Mouse (Mus musculus) cortical plate, adult 2 months (tissue): ENCODE measurements around the gene Cpeb2. TPM values are rescaled to one million over a fixed set of nuclear protein-coding genes. Genes with fewer than 3 reads are reported as not detected.
A peak's percentile ranks its signal among the peaks of the same experiment; 100 is the strongest.

Source experiments
- H3K27ac ChIP-seq: fragments of 200-500 bp; 2 replicates; pipeline ENCODE4 v1.5.1; 2012; ENCODE audit warnings: low read length, control low read depth, inconsistent platforms; ENCODE audit not compliant: insufficient read depth
- H3K4me1 ChIP-seq: fragments of 200-500 bp; 2 replicates; pipeline ENCODE4 v1.6.1; 2011; ENCODE audit warnings: low read length; ENCODE audit not compliant: control insufficient read depth, insufficient read depth
- H3K4me3 ChIP-seq: fragments of 200-500 bp; 2 replicates; pipeline ENCODE4 v1.5.1; 2011; ENCODE audit warnings: mild to moderate bottlenecking, low read length, control low read depth; ENCODE audit not compliant: insufficient read depth
- CTCF ChIP-seq: fragments of 200-500 bp; IDR thresholded peaks from 2 replicates; pipeline ENCODE4 v1.5.1; 2011; ENCODE audit warnings: mild to moderate bottlenecking, control low read depth, low read length; ENCODE audit not compliant: insufficient read depth; ENCODE audit errors: extremely low read depth
- POLR2A ChIP-seq: fragments of 200-500 bp; IDR thresholded peaks from 2 replicates; pipeline ENCODE4 v1.6.1; 2011; ENCODE audit warnings: mild to moderate bottlenecking, low read length, control low read depth; ENCODE audit not compliant: insufficient read depth; ENCODE audit errors: extremely low read depth
- polyA plus RNA-seq: library from polyadenylated mRNA; depleted of rRNA; stranded (reverse); fragments of >200 nt; gene quantifications from 2 replicates; pipeline ENCODE4 v1.2.3, GENCODE M21; 2012; rRNA removed

Gene Cpeb2
- 33.7 TPM in 2 replicates for polyA plus RNA-seq

- TF ChIP-seq POLR2A: peak; percentile 93
- TF ChIP-seq CTCF: no peak
- Histone ChIP-seq H3K4me3 (peak within 1 kb of the TSS; percentile 96), H3K4me1 (peaks cover 1% of the 10 kb centered on the region; the same call in 1 of the 2 replicates), H3K27ac (peak within 1 kb of the TSS; percentile 100)
Measured at GRCm38 (mm10) chr5:43232480-43233315, at the start of gene Cpeb2. TSS of gene Cpeb2 (plus strand) at chr5:43233170.

- H3K4me3 ChIP-seq: no peak overlapping the region
- no peak for TF ChIP-seq CTCF
- TF ChIP-seq POLR2A: no peak
- H3K4me1 ChIP-seq: no peaks in the 10 kb centered on the region
- no peak overlapping the region for H3K27ac ChIP-seq
Measured at GRCm38 (mm10) chr5:43183556-43183955, 49.4 kb upstream of the Cpeb2 start.

- Histone ChIP-seq H3K4me1 (no peaks in the 10 kb centered on the region), H3K27ac (no peak overlapping the region), H3K4me3 (no peak overlapping the region)
- no peak for TF ChIP-seq CTCF
Measured at GRCm38 (mm10) chr5:43184834-43185233, 48.1 kb upstream of the Cpeb2 start.

- H3K4me1 ChIP-seq: no peaks in the 10 kb centered on the region
Measured at GRCm38 (mm10) chr5:43185478-43185877, 47.5 kb upstream of the Cpeb2 start.

GRCm38 (mm10) chr5:43200686-43201085 lies 32.3 kb upstream of the Cpeb2 start:
- TF ChIP-seq POLR2A (no peak), CTCF (no peak)
- Histone ChIP-seq H3K4me1 (no peaks in the 10 kb centered on the region), H3K27ac (no peak overlapping the region), H3K4me3 (no peak overlapping the region)

More at GRCm38 (mm10) chr5:43185478-43185877, 47.5 kb upstream of the Cpeb2 start:
- no peak for TF ChIP-seq POLR2A
- no peak for TF ChIP-seq CTCF
- Histone ChIP-seq H3K4me3 (no peak overlapping the region), H3K27ac (no peak overlapping the region)

- Histone ChIP-seq H3K4me1 (no peaks in the 10 kb centered on the region), H3K27ac (no peak overlapping the region), H3K4me3 (no peak overlapping the region)
- no peak for TF ChIP-seq CTCF
- TF ChIP-seq POLR2A: no peak
Measured at GRCm38 (mm10) chr5:43206495-43207053, 26.4 kb upstream of the Cpeb2 start.

- no peak for TF ChIP-seq CTCF
- no peak for TF ChIP-seq POLR2A
- no peak overlapping the region for H3K27ac ChIP-seq
- H3K4me1 ChIP-seq: no peaks in the 10 kb centered on the region
- no peak overlapping the region for H3K4me3 ChIP-seq
Measured at GRCm38 (mm10) chr5:43217468-43217867, 15.5 kb upstream of the Cpeb2 start.

- no peak overlapping the region for H3K27ac ChIP-seq
- no peak overlapping the region for H3K4me3 ChIP-seq
- TF ChIP-seq POLR2A (no peak), CTCF (no peak)
- H3K4me1 ChIP-seq: no peaks in the 10 kb centered on the region
Measured at GRCm38 (mm10) chr5:43217987-43218846, 14.8 kb upstream of the Cpeb2 start.

- H3K27ac ChIP-seq: no peak overlapping the region
- H3K4me3 ChIP-seq: no peak overlapping the region
- no peak for TF ChIP-seq CTCF
- TF ChIP-seq POLR2A: no peak
- H3K4me1 ChIP-seq: no peaks in the 10 kb centered on the region
Measured at GRCm38 (mm10) chr5:43218847-43219132, 14.2 kb upstream of the Cpeb2 start.
